Mouse (Mus musculus) hindlimb bud, embryonic 11.5 days (tissue): ENCODE data around the gene Defb18.
"Not testable (repeated sequence)": the region's sequence is repeated elsewhere in the genome, so short reads cannot be mapped to it uniquely, and the experiment has no call there.

Experiments
- DNase-seq: peaks from one replicate; pipeline ENCODE4 v3.0.0-alpha.2; 2012; ENCODE audit warnings: low read depth, low spot score; ENCODE audit errors: extremely low spot score

Gene Defb18

DNA sequence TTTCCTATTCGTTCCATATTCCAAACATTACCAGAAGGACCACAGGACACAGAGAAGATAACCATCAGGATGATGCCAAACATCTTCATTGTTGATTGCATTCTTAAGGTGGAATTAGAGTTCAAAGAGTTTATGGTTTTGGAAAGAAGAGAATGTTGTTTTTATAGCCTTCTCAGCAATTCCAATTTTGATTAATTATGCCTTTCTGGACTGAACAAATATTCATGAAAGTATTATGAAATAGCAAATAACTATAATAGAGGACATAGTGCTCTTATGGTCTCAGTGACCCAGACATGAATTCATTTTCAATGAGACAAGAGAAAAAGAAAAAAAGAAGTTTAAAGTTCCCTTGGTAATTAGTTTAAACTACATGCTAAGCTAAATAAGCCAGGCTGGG is at the start of gene Defb18:
Gene Defb18 (minus strand): TSS at position 101 of the 400 bp plus-strand sequence.
- DNase-seq, result no peak

DNA sequence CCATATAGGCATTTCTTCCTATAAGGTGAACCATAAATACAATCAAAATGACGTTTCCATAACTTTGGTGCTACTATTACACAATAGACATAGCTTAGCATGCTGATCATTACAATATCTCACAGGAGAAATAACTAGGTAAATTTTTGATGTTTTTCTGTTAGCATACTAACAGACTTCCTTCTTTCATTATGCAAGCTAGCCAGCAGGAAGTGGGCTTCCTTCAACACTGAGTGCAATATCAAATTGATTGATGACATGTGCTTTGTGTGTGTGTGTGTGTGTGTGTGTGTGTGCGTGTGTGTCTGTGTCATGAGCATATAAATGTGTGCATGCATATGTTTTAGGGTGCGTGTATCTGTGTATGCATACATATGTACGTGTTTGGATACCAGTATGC is 33.9 kb upstream of the Defb18 start:
- DNase-seq, result no peak

DNA sequence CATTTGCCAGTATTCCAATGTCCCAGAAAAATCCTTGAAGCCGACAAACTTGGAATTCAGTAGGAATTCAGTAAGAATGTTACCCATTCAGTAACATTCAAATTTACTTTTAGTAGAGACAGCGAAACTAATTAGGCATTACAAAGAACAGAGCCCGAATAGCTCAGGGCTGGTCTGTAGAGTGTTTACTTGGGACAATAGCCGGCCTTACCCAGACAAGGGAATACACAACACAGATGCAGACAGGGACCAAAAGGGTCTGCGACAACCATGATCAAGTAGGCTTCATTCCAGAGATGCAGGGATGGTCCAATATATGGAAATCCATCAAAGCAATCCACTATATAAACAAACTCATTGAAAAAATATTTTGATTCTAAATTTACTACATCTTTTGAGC is 31.6 kb upstream of the Defb18 start:
- no peak for DNase-seq

DNA sequence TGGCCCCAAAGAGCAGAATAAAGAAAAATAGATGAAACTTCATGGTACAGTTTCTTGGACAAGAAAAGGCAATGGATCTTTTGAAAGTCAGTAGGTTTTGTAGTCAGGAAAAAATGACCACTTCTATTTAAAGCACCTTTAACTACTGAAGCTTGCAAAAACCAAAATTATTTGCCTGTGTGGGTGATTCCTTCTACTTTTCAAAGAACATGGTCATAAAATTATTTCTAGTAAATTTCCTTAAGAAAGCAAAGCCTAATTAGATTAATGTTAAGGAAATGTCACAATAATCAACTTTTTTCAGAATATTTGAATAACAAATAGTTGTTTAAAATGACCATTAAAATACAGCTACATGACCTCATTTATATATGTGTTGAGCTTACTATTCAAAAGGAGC is 27.8 kb upstream of the Defb18 start, which contains the start of gene Defb41:
Gene Defb41 (minus strand): TSS at position 101 of the 400 bp plus-strand sequence.
- DNase-seq, result no peak

DNA sequence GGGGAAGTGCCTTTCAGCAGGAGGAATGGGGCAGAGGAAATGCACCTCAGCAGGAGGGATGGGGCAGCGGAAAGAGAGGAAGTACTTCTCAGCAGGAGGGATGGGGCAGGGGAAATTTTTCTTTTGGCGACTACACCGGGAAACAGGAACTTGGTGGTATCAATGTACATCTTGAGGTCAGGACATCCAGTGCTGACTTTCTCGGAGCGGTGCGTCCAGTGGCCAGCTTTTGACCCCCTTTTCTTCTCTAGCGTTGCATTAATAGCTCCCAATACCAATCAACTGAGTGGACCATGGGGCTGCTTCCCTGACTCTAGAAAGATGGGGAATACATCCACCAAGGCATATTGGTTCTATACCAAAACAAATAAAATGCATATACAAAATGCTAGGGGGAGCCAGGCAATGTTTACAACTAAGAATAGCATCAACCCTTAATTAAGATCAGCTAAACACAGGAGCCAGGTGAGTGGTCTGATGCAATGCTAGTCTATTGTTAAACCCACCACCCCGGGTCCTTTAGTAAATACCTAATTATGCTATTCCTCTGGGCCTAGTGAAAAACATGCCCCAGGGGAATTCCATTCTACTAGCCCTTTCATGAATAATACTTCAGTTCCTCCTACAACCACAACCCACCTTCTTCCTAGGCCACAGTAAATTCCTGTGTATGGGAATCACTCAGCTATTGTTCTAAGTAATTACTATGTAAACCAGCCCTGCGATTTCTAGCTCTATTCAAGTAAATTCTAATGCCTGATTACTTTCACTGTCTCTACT is 8.7 kb upstream of the Defb18 start:
- DNase-seq, result not testable (repeated sequence)

DNA sequence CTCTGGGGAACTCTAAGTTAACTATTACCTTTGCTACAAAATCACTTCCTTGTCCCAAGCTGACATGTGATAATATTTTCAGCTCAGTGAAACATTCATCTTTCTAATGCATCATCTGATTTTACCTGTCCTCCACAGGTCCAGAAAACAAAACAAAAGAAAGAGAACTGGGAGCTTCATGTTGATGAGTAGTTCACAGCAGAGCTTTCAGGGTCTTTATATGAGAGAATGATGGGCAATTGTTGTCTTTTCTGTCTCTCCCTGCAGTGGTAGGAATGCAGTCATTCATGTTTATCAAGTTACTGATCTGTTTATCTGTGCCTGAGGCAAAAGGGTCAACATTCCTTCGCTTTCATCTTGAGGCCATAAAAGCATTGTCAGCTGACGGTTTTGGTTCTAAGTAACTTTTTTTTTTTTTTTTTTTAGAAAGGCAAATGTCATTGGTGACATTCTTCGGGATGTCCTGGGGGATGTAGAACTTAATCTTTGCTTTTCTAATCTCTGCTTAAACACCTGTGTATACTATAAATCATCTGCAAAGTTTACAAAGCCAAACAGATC is 13.8 kb downstream of the Defb18 start:
- peak; percentile 5 for DNase-seq

DNA sequence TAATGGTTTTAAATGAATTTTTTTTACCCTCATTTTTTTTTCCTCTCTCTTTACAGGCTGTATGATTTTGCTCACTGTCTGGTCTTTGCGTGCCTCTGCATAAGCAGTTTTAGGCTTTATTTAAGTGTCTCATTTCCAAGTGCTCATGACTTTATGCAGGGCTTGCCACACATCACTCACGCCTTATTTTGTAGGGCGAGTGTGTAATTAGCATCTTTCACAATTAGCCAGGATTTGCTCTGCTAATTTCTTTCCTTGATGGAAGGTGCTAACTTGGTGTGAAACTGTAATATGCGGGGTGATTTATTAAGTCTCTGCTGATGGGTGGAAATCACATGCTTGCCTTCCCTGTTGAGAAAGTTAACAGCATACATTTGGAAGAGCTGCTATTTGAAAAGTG is 45.5 kb downstream of the Defb18 start:
- DNase-seq, result no peak

DNA sequence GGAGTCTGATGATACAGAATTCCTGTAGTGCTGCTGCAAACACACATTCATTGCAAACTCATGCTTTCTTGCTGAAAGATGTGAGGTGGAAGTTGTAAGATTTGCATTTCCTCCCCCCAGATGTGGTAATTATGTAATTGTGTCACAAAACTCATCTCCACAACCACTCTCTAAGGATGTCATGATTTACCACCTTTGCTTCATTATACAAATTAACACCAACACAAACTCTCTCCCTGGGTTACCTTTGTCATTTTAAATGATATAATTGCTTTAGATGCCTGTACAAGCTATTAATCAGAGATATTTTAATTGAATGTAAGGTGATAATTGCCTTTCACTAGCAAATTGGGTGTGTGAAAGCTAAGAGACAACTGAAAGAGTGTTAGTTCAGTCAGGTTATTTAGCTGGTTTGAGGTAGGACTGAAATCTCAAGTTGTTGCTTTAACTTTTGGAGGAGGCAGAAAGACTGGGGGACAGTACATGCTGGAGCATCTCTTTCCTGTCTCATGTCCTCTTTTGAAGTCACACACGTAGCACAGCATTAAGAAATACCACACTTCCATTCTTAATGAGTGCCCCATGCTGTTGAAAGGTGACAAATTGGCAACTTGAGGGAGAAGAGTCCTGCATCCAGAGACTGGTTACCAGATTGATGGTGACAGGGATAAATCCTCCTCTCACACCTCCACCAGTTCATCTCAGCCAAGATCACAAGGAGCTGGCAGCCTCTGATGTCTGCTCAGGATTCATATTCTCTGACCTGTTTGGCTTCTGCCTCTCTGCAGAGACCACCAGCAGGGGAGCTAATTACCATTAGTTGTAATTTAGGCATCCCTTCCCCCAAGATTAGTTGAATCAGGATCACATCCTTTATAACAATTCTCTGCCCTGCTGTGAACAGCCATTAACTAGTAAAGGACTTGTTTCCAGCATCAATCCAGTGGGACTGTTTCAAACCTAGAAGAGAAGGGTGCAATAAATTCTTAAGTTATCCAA is 46.2 kb downstream of the Defb18 start:
- no peak for DNase-seq
